24 mouse cellular contexts compared by ENCODE assay signal in genomic region chr8:31704168-31704567, GRCm38 (mm10).
"Had no signal": no experiment of that assay in that cellular context is flagged by ENCODE, and none has a peak within 500 bp of the region (broad histone marks: within the 10 kb centered on the region; RNA-seq: fewer than 3 reads in every experiment).

No protein-coding gene starts in this region.

- ATAC-seq: hindbrain, postnatal 0 days; liver, embryonic 12.5 days had no signal

- H3K4me1 ChIP-seq: heart, embryonic 13.5 days; heart, embryonic 15.5 days; hindbrain, embryonic 13.5 days; hindbrain, embryonic 15.5 days; kidney, embryonic 15.5 days; limb, embryonic 10.5 days; limb, embryonic 12.5 days; liver, embryonic 12.5 days had no signal

- H3K36me3 ChIP-seq: heart, embryonic 13.5 days; heart, embryonic 15.5 days; hindbrain, embryonic 13.5 days; hindbrain, embryonic 15.5 days; kidney, embryonic 15.5 days; limb, embryonic 10.5 days; limb, embryonic 12.5 days; liver, embryonic 12.5 days had no signal

- H3K9me3 ChIP-seq: heart, embryonic 13.5 days; heart, embryonic 15.5 days; hindbrain, embryonic 13.5 days; hindbrain, embryonic 15.5 days; kidney, embryonic 15.5 days; limb, embryonic 10.5 days; limb, embryonic 12.5 days; liver, embryonic 12.5 days had no signal

- H3K4me3 ChIP-seq: gastrocnemius, adult 2 months; heart, adult 2 months; heart, embryonic 13.5 days; heart, embryonic 15.5 days; hindbrain, embryonic 13.5 days; hindbrain, embryonic 15.5 days; kidney, embryonic 15.5 days; layer of hippocampus, adult 2 months; left cerebral cortex, adult 2 months; limb, embryonic 10.5 days; limb, embryonic 12.5 days; liver, embryonic 12.5 days had no signal

- H3K27ac ChIP-seq: gastrocnemius, adult 2 months; heart, adult 2 months; heart, embryonic 13.5 days; heart, embryonic 15.5 days; hindbrain, embryonic 13.5 days; hindbrain, embryonic 15.5 days; hindbrain, postnatal 0 days; kidney, embryonic 15.5 days; kidney, postnatal 0 days; layer of hippocampus, adult 2 months; left cerebral cortex, adult 2 months; limb, embryonic 10.5 days; limb, embryonic 12.5 days; liver, embryonic 12.5 days had no signal

- H3K9ac ChIP-seq: heart, embryonic 13.5 days; heart, embryonic 15.5 days; hindbrain, embryonic 13.5 days; hindbrain, embryonic 15.5 days; kidney, embryonic 15.5 days; limb, embryonic 12.5 days; liver, embryonic 12.5 days had no signal

- H3K4me2 ChIP-seq: heart, embryonic 11.5 days; heart, embryonic 13.5 days; heart, embryonic 15.5 days; hindbrain, embryonic 13.5 days; hindbrain, embryonic 15.5 days; kidney, embryonic 15.5 days; limb, embryonic 12.5 days; liver, embryonic 12.5 days had no signal

- H3K27me3 ChIP-seq: heart, embryonic 13.5 days; heart, embryonic 15.5 days; hindbrain, embryonic 13.5 days; hindbrain, embryonic 15.5 days; kidney, embryonic 15.5 days; limb, embryonic 12.5 days; liver, embryonic 12.5 days had no signal

- DNase-seq: gastrocnemius, adult 2 months; gastrocnemius, postnatal 10 days; gastrocnemius, postnatal 25 days; heart, adult 2 months; heart, postnatal 14 days; heart, postnatal 36 days; kidney, adult 11 months; kidney, adult 2 months; kidney, adult 9 months; kidney, postnatal 14 days; kidney, postnatal 4 days had no signal
